Mouse (Mus musculus) forebrain, postnatal 0 days (tissue): ENCODE measurements around the gene Neurl1a. TPM values are rescaled to one million over a fixed set of nuclear protein-coding genes. Genes with fewer than 3 reads are reported as not detected.

Source experiments
- ATAC-seq: fragments of 200-750 bp; cut with Nextera tagmentation; 2 replicates; pipeline ENCODE4 v1.8.0; 2017; ENCODE audit warnings: mild to moderate bottlenecking, moderate library complexity
- DNase-seq: peaks from one replicate; pipeline ENCODE4 v3.0.0-alpha.2; 2015
- H3K27ac ChIP-seq: fragments of 300-500 bp; sonication (generic); 2 replicates; pipeline ENCODE4 v1.5.1; 2014; ENCODE audit warnings: low read depth, mild to moderate bottlenecking, antibody characterized with exemption, low read length, moderate library complexity, mixed read lengths
- H3K27me3 ChIP-seq: fragments of 300-500 bp; sonication (generic); 2 replicates; pipeline ENCODE4 v1.6.1; 2014; ENCODE audit warnings: mild to moderate bottlenecking, low read length, mixed read lengths; ENCODE audit not compliant: insufficient read depth
- H3K36me3 ChIP-seq: fragments of 300-500 bp; sonication (generic); 2 replicates; pipeline ENCODE4 v1.6.1; 2014; ENCODE audit warnings: mild to moderate bottlenecking, moderate library complexity; ENCODE audit not compliant: insufficient read depth
- H3K4me1 ChIP-seq: fragments of 300-500 bp; sonication (generic); 2 replicates; pipeline ENCODE4 v1.6.1; 2014; ENCODE audit warnings: antibody characterized with exemption; ENCODE audit not compliant: insufficient read depth
- H3K4me2 ChIP-seq: fragments of 300-500 bp; sonication (generic); 2 replicates; pipeline ENCODE4 v1.6.1; 2014; ENCODE audit warnings: low read depth, mild to moderate bottlenecking, moderate library complexity
- H3K4me3 ChIP-seq: fragments of 300-500 bp; sonication (generic); 2 replicates; pipeline ENCODE4 v1.5.1; 2014; ENCODE audit warnings: low read depth, low read length, mixed read lengths
- H3K9ac ChIP-seq: fragments of 300-500 bp; sonication (generic); 2 replicates; pipeline ENCODE4 v1.6.1; 2014; ENCODE audit warnings: mild to moderate bottlenecking
- H3K9me3 ChIP-seq: fragments of 300-500 bp; sonication (generic); 2 replicates; pipeline ENCODE4 v1.6.1; 2016; ENCODE audit warnings: low read length
- CTCF ChIP-seq: sonication (generic); IDR thresholded peaks from 2 replicates; pipeline ENCODE4 v1.5.1; 2016; ENCODE audit warnings: antibody characterized with exemption, control low read depth, low read depth
- whole genome bisulfite sequencing: fragments of 180-500 bp; shearing (Covaris S2); extraction: QIAGEN DNeasy Blood & Tissue Kit; methylation state at CpG from one replicate; pipeline ENCODE4 v1.1.7; 2014; 5-methylcytosine and 5-hydroxymethylcytosine counted together
- polyA plus RNA-seq: library from polyadenylated mRNA; unstranded; fragments of >200 nt; fragmentation: Nextera tagmentation; extraction: Ambion mirVana; gene quantifications from 2 replicates; pipeline ENCODE4 v1.2.1, GENCODE M21; 2015
- total RNA-seq: library from RNA; depleted of rRNA; stranded (reverse); fragments of >200 nt; gene quantifications from 2 replicates; pipeline ENCODE4 v1.2.3, GENCODE M21; 2014; rRNA removed

The Neurl1a gene
- total RNA-seq (51.5 and 52.1 TPM in 2 replicates), polyA plus RNA-seq (11.6 and 15.7 TPM in 2 replicates)

GRCm38 (mm10) chr19:47178431-47179271 is at the start of gene Neurl1a:
Neurl1a (plus strand) TSS chr19:47178820.
- peaks cover 2% of the 10 kb centered on the region; the same call in 1 of the 2 replicates for H3K4me1 ChIP-seq
- ATAC-seq (peak; percentile 83), DNase-seq (peak; percentile 84)
- H3K27ac ChIP-seq: peak within 1 kb of the TSS; percentile 83
- H3K9me3 ChIP-seq: no peaks in the 10 kb centered on the region
- WGBS: 2% methylated on average over 85 of the region's 98 CpGs
- no peaks in the 10 kb centered on the region for H3K36me3 ChIP-seq
- H3K4me3 ChIP-seq: peak within 1 kb of the TSS; percentile 75
- TF ChIP-seq CTCF: no peak
- no peaks in the 10 kb centered on the region; the same call in 1 of the 2 replicates for H3K27me3 ChIP-seq
- H3K4me2 ChIP-seq: peak within 1 kb of the TSS; percentile 88
- peak within 1 kb of the TSS; percentile 64 for H3K9ac ChIP-seq

- no peak overlapping the region for H3K4me3 ChIP-seq
- TF ChIP-seq CTCF: no peak
- no peak overlapping the region for H3K27ac ChIP-seq
- H3K9me3 ChIP-seq: no peaks in the 10 kb centered on the region
- no peak overlapping the region for H3K9ac ChIP-seq
- DNase-seq (no peak), ATAC-seq (no peak)
- no peaks in the 10 kb centered on the region for H3K27me3 ChIP-seq
- H3K4me1 ChIP-seq: no peaks in the 10 kb centered on the region
- peaks cover 79% of the 10 kb centered on the region for H3K36me3 ChIP-seq
- no peak overlapping the region for H3K4me2 ChIP-seq
- 94% methylated on average over 11 of the region's 11 CpGs for WGBS
These were observed 49.8 kb upstream of the Neurl1a start for GRCm38 (mm10) chr19:47128835-47129234.

- Histone ChIP-seq H3K9ac (no peak overlapping the region), H3K36me3 (peaks cover 70% of the 10 kb centered on the region), H3K27ac (no peak overlapping the region), H3K9me3 (no peaks in the 10 kb centered on the region), H3K27me3 (no peaks in the 10 kb centered on the region), H3K4me3 (no peak overlapping the region), H3K4me2 (no peak overlapping the region), H3K4me1 (no peaks in the 10 kb centered on the region)
- ATAC-seq (no peak), DNase-seq (no peak)
- WGBS: 93% methylated on average over 15 of the region's 15 CpGs
- no peak for TF ChIP-seq CTCF
These were observed 48.0 kb upstream of the Neurl1a start for GRCm38 (mm10) chr19:47130551-47131125.

GRCm38 (mm10) chr19:47133161-47133560 is 45.5 kb upstream of the Neurl1a start:
- H3K4me3 ChIP-seq: no peak overlapping the region
- H3K9me3 ChIP-seq: no peaks in the 10 kb centered on the region
- H3K4me2 ChIP-seq: no peak overlapping the region
- H3K27me3 ChIP-seq: no peaks in the 10 kb centered on the region
- 91% methylated on average over 7 of the region's 7 CpGs for WGBS
- peaks cover 14% of the 10 kb centered on the region for H3K4me1 ChIP-seq
- no peak for TF ChIP-seq CTCF
- H3K27ac ChIP-seq: no peak overlapping the region
- DNase-seq (no peak), ATAC-seq (no peak)
- no peak overlapping the region for H3K9ac ChIP-seq
- H3K36me3 ChIP-seq: peaks cover 45% of the 10 kb centered on the region

- WGBS: 92% methylated on average over 17 of the region's 17 CpGs
- Histone ChIP-seq H3K4me2 (no peak overlapping the region), H3K4me3 (no peak overlapping the region), H3K4me1 (peaks cover 15% of the 10 kb centered on the region), H3K27me3 (no peaks in the 10 kb centered on the region), H3K9me3 (no peaks in the 10 kb centered on the region), H3K27ac (no peak overlapping the region), H3K36me3 (peaks cover 21% of the 10 kb centered on the region), H3K9ac (no peak overlapping the region)
- ATAC-seq (no peak), DNase-seq (no peak)
- no peak for TF ChIP-seq CTCF
These were observed 43.1 kb upstream of the Neurl1a start for GRCm38 (mm10) chr19:47135568-47135967.

- peaks cover 15% of the 10 kb centered on the region for H3K36me3 ChIP-seq
- H3K9me3 ChIP-seq: no peaks in the 10 kb centered on the region
- peaks cover 15% of the 10 kb centered on the region for H3K4me1 ChIP-seq
- no peaks in the 10 kb centered on the region for H3K27me3 ChIP-seq
- H3K9ac ChIP-seq: no peak overlapping the region
- TF ChIP-seq CTCF: no peak
- no peak for DNase-seq
- H3K4me2 ChIP-seq: no peak overlapping the region
- no peak overlapping the region for H3K4me3 ChIP-seq
- H3K27ac ChIP-seq: no peak overlapping the region
- WGBS: 87% methylated on average over 5 of the region's 5 CpGs
- ATAC-seq: no peak
These were observed 42.5 kb upstream of the Neurl1a start for GRCm38 (mm10) chr19:47136170-47136569.

- no peaks in the 10 kb centered on the region for H3K27me3 ChIP-seq
- no peak for TF ChIP-seq CTCF
- no peak overlapping the region for H3K27ac ChIP-seq
- ATAC-seq: peak; percentile 48
- peak overlapping the region; percentile 47 for H3K4me2 ChIP-seq
- no peaks in the 10 kb centered on the region for H3K9me3 ChIP-seq
- WGBS: 42% methylated on average over 6 of the region's 6 CpGs
- peaks cover 9% of the 10 kb centered on the region; the same call in 1 of the 2 replicates for H3K36me3 ChIP-seq
- H3K4me3 ChIP-seq: no peak overlapping the region
- 0 out of 2 replicates have a peak overlapping the region, but pooled peaks have one; percentile 22 for H3K9ac ChIP-seq
- H3K4me1 ChIP-seq: peaks cover 15% of the 10 kb centered on the region
- DNase-seq: peak; percentile 50
These were observed 41.5 kb upstream of the Neurl1a start for GRCm38 (mm10) chr19:47137051-47137581.
